Mouse (Mus musculus): ENCODE measurements around the gene Arcn1.

Arcn1 gene

DNA sequence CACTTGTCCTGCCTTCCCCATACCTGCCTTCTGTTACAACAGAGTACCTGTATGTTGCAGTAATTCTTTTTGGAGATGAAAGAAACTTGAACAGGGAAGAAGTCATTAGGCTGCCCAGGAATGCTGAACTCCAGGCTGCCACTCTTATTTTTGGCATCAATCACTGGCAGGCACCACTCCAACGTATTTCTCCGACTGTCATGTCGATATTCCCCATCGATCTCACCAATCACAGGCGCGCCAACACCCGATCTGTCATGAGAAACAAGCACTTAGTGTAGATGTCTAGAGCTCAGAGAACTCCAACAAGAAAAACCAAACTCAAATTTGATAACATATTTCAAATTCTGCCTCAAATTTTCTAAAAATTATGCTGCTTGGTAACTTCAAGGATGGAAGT is 22.3 kb downstream of the Arcn1 start:
- DNase-seq (ENCODE audit: low spot score in 2 of 2) = no peak

DNA sequence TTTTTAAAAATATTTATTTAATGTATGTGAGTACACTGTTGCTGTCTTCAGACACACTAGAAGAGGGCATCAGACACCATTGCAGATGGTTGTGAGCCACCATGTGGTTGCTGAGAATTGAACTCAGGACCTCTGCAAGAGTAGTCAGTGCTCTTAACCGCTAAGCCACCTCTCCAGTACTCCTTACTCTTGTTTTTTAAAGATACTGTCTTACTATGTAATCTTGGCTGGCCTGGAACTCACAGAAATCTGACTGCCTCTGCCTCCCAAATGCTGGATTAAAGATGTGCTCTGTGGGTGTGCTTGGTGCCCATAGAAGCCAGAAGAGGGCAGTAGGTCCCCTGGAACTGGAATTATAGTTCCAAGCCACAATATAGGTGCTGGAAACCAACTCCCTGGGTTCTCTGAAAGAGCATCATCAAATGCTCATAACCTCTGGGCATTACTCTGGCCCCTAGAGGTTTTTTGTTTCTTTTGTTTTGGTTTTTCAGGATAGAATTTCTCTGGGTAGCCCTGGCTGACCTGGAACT is 26.9 kb downstream of the Arcn1 start:
- no peak for DNase-seq (ENCODE audit: low spot score in 2 of 2)

DNA sequence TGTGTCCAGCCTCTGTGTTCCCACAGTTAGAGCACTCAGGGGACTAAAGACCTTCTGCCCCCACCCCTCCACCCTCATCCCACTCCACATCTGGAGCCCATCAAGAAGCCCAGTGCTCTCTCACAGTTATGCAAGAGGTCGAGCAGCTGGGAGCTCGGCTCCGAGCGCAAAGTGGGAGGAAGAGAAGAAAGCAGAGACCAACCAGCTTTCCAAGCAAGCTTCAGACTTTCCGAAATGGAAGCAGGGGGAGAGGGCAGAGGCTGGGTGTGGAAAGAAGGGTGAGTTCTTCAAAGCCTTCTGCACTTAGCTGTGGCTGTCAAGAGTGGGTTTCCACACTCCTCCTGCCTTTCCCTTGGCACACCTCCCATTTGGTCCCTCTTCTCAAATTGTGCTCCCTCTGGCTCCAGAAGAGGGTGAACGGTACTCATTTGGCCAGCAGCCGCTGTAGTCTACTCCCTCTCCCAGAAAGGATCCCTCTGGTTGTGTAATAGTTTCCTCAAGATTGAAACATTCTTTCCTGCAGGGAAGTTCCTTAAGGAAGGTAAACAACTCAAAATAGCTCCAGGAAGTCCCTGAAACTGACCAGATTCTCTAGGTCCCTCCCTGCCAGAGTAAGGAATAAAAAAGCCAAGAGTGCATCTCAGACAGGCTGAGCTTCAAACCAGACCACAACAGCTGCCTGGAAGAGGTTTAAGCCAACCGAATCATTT is 30.2 kb downstream of the Arcn1 start:
- DNase-seq (ENCODE audit: low spot score in 2 of 2) = no peak

DNA sequence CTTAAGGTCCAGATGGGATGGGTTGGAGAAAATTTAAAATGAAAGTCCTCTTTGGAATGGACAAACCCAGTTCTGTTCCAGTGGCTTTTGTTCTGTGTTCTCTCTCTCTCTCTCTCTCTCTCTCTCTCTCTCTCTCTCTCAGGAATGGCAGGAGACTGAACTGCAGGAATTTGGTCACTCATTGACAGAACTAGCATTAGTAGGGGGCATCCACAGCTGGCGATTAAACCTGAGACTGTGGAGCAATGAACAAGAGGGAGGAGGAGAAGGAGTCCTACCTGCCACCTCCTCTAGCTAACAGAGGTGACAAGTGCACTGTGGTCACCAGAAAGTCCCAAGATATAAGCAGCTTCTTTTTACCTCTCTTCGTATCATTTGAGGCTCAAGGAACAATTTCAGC is 31.3 kb downstream of the Arcn1 start:
- DNase-seq (ENCODE audit: low spot score in 2 of 2) = no peak

DNA sequence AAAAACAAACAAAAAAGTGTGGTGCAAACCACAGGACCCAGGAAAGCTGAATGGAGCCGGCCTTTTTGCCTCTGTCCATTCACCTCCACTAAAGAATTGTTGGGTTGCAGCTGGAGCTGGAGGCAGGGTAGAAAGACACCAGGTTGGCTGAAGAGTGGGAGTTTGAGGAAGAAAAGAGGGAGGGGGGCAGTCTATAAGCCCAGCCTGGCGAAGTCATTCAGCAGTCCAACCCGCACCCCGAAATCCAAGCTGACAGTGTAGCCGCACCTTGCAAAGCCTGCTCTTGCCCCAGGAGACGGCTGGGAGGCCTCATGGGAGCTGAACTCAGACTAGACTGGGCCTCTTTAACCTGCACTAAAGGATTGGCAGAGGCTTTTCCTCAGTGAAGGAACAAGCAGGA is 31.8 kb downstream of the Arcn1 start:
- DNase-seq (ENCODE audit: low spot score in 2 of 2) = no peak

DNA sequence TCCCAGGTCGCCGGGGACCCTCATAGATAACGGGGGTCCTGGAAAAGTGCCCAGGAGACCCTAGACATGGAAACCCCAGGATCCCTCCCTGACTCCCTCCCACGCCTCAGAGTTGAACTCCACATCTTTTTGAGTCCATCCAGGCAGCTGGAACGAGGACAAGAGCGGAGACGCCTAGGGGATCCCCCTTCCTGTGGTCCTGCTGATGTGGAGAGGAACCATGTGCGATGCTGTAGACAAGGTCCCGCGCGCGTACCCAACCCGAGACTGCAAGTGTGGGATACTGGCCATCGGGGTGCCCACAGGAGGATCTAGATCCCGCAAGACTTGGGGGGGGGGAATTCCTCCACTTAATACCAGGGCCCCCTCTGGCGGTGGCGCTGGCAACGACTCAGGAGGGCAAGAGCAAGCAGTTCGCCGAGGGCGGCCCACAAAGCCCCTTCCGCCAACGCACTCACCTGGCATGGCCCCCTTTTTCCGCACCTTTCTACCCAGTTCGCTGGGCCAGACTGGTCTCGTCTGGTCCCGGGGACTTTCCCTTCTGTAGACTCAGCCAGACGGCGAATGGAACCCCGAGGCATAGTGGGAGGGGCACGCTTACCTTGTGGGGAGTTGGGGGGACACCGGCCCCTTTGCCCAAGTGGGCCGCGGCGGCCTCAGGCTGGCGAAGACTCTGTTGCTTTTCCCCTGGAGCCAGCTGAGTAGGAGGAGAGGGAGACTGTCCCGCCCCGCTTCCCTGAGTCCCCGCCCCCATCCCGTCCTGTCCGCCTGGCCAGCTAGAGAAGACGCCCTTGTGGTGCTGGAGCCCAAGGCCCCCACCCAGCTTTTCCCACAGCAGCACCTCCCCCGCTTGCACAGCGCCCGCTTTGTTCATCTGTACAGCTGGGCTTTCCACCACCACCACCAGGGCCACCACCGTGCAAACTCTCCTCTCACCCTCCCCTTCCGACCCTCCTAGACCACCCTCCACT is 32.8 kb downstream of the Arcn1 start, which contains the start of gene Phldb1:
TSS of gene Phldb1 (minus strand) at position 675 of the 971 bp plus-strand sequence.
- DNase-seq (ENCODE audit: low spot score in 2 of 2) = peak in 1 of 2 experiments; percentile 44

DNA sequence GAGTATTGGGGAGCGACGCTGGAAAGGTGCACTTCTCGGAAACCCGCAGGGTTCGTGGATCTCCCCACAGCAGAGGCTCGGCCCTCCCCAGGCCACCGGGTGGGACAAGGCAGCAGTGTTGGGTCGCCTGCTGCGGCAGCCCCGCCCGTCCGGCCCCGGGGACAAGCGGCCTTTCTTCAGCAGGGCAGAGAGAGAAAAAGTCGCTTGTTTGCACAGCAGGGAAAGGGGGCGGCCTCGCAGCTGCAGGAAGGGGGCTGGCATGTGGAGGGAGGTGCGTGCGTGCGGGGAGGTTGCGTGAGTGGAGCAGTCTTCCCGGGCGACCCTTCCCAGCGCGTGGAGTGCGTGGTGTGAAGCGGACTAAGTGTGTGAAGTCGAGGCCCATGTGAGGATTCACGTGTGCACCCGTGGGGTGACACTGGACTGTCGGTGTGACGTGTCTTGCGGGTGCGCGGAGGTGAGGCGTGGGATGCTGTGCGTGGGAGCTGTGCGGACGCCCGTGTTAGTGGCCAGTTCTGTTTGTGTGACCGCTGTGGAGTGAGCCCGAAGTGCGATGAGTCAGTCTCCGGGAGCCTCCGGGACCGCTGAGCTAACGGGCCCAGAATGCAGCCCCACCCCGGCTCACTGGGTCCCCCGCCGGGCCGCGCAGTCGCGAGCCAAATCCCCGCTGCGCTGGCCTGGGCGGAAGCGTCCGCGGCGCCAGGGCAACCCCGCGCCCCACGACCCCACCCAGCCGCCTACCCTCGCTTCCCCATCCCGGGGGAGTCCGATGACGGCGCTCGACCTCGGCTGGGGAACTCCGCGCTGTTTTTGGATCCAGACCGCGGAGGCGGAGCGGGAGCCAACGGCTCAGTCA is 33.7 kb downstream of the Arcn1 start:
- peak; percentile 50 to 52 for DNase-seq (ENCODE audit: low spot score in 2 of 2)

DNA sequence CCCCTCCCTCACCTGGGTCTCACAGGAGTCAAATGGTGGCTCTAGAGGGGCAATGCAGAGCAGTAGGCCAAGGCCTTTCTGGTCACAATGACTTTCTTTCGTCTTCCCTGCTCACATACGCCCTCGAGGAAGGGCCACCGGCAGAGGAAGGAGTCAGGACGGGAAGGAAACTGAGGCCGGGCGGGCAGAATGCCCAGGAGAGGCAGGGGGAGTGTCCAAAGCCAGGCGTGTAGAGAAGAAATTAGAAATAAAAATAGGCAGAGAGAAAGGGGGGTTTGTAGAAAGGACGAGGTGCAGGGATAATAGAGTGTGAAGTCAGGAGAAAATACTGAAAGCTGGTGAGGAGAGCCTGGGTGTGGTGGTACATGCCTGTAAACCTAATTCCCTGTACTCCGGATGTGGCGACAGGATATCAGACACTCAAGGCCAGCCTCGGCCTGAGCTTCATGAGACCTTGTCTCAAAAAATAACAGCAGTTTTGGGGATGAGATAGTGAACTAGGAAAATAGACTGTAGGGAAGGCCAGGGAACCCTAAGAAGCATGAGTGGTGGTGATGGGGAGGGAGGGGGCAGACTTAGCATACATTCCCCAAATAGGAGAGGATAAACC is 34.6 kb downstream of the Arcn1 start:
- no peak for DNase-seq (ENCODE audit: low spot score in 2 of 2)

DNA sequence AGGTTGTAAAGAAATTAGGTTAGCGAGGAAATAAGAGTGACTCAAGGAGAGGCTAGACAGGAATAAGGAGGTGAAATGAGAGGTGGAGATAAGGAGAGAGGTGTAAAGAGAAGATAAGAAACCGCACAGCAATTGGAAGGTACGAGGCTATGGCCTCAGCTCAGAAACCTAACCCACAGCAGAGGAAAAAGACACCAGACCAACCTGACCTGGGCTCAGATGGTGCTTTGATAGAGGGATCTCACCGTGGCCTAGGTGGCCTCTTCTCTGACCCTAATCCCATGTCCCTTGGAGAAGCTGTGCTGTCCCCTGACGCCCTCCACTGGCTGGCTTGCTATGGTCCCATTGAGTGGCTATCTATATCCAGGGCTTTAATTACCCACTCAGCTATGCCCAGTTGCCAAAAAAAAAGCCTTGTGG is 35.5 kb downstream of the Arcn1 start:
- no peak for DNase-seq (ENCODE audit: low spot score in 2 of 2)

DNA sequence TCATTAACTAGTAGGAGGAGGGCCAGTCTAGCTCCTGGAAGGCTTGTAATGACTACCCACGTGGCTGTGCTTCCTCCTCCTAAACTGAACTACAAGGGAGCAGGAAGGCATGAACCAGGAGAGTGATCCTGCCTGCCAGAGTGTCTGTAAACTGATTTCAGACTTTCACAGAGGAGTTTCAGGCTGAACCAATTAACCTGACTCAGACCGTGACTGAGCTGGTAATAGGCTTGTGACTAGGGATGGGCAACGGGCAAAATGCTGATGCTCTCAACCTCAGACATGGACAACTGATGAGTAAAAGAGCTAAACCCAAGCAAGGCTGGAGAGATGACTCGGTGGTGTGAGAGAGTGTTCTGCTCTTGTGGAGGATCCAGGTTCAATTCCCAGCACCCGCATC is 40.2 kb downstream of the Arcn1 start:
- no peak for DNase-seq (ENCODE audit: low spot score in 2 of 2)

DNA sequence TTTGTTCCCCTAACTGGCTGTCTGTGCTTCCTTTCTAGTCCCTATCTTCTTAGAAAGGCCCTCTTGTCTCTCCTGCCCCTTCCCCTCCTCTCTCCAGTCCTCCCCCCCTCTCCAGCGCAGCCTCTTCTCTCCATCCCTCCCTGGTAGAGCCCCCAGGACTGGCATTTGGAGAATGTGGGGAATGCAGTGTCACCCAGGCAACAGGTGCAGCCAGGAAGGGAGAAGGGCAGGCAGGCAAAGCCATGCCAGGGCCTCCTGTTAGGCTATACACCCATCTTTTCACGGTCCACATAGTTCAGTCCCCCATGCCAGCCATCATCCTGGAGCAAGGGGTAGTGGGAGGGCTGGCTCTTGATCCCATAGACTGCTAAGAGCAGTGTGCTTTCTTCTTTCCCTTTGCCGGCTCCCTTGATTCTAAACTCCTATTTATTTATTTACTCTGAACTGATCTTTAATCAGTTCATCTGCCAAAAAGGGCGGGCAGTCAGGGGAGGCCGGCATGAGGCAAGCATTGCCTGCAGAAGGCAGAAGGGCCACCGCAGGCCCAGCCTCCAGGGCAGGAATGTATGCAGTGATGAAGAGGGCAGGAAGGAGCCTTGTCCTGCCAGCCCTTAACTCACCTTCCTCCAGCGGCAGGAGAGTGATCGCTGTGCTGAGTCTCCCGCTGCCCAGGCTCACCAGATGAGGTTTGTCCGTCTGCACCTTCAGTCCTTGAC is 41.1 kb downstream of the Arcn1 start:
- no peak for DNase-seq (ENCODE audit: low spot score in 2 of 2)

DNA sequence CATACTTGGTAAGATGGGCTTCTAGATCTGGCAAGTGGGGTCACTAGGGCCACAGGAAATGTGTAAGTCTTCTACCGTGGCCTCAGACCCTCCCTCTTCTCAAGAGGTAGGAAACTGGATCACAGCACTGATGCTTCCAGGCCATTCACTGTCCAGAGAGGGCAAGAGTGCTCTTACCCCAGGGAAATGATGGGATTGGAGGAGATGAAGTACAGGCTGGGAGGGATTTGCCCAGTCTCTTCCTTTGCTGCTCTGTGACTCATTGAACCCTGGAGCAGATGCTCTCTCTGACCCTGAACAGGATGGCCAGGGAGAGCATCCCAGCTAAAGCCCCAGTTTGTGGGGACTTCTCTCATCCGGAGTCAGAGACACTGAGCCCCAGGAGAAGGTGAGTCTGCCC is 43.0 kb downstream of the Arcn1 start:
- no peak for DNase-seq (ENCODE audit: low spot score in 2 of 2)

DNA sequence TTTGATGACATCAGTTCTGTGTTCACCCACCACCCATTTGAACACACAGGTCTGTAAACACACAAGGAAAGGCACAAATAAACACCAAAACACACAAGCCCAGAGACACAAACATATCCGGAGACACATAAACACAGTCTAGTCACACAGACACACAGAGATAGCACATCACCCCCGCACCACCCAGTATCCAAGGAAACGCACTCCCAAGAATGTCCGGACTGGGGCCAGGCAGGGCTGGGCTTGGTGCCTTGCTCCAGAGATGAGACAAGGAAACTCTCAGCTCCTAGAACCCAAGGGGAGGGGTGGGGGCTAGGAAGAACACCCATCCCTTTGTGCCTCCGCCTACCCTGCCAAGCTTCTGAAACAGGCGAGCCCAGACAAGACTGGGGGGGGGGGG is 43.4 kb downstream of the Arcn1 start:
- peak; percentile 49 for DNase-seq (ENCODE audit: low spot score in 2 of 2)

DNA sequence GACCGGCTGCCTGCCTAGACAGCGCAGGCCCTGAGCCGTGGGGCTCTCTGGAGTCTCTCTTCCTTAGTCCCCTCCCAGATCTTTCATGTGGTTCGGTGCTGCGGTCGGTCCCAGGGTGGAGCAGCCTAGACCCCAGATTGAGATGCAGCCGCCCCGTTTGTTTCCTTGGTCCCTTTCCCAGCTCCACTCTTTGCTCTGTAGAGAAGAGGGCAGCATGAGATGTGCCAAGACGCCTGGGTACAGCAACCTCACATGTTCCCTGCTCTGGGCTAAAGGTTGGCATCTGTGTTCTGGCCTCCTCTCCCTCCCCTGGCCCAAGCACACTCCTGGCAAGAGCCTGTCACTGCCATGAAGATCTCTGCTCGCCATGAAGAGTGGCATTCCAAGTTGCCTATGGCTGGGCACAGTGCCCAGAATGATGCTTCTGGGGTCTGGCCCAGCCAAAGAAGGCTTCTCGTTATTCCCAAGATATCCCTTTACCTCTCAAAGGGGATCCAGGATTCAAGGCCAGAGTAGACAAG is 44.1 kb downstream of the Arcn1 start:
- DNase-seq (ENCODE audit: low spot score in 2 of 2) = no peak

DNA sequence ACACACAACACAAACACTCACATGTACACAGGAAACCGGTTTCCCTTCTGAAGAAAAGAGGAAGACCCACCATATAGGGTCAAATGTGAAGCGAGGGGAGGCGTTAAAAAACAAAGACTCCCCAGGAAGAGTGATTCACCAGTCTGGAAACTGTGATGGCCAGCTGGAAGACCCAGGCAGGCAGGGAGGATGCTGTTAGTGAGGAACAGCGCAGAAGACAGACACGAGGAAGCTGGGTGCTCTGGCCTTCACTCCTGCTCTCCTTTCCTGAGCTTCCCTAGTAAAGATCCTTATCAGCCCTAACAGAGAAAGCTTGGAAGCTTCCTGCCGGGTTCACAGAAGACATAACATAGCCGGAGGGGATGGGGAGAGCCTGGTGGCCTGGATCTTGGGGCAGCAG is 44.6 kb downstream of the Arcn1 start:
- DNase-seq (ENCODE audit: low spot score in 2 of 2) = no peak

DNA sequence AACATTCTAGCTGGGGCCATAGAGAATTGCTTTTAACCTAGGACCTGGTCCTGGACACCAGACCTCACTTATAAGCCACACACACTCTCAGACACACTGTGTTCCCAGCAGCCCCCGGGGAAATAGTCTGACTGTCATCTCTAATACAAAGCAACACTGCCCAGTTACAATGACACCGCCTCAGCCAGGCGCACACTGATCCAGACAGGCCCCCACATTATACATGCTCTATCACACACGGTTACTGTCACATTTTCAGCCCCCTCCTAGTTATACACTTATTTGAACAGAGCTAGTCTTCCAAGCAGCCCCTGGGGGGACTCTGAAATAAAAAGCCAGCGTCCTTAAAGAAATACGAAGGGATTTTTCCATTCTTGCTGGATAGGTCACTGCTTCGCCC is 45.1 kb downstream of the Arcn1 start:
- no peak for DNase-seq (ENCODE audit: low spot score in 2 of 2)

DNA sequence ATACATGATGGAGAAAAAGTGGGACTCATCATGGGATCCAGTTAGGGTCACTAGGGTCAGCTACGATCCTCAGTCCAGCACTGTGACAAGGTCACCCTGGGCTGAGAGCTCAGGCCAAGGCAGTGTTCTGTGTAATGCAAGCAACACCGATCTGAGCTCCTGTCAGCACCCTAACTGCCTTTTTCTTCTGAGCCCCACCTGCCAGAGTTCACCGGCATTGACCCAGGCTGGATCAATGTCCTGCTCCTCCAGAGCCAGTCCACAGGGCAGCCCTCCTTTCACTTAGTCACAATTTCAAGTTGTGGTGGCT is 45.8 kb downstream of the Arcn1 start:
- no peak for DNase-seq (ENCODE audit: low spot score in 2 of 2)

DNA sequence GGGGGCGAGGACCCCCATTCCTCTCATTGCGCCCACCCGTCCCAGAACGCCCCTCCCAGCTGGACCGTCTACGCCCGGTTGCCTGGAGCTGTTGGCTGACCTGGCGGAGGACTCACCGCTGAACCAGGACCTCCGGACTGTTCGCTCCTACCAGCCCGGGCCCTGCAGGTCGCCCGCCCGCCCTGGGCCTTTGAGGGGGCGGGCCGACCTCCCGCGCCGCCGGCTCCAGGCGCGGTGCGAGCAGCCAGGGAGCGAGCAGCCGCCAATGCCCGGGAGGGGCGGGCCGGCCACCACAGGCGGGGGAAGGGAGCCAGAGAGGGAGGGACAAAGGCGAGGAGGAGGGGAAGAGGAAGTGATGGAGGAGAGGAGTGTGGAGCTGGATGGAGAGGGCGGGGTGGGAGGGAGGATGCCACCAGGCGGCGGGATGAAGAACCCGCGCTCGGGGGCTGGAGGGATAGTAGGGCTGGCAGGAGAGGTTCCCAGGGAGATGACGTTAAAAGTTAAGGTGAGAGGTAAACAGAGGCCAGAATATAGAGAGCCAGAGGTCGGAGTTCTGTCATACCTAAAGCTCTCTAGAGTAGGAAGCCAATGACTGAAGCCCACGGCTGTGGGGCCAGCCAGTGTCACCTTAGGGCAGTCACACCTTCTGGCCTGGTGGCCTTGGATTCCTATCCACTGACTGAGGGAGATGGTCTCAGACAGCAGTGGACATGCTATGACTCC is 46.3 kb downstream of the Arcn1 start:
- DNase-seq (ENCODE audit: low spot score in 2 of 2) = peak; percentile 78 to 82

DNA sequence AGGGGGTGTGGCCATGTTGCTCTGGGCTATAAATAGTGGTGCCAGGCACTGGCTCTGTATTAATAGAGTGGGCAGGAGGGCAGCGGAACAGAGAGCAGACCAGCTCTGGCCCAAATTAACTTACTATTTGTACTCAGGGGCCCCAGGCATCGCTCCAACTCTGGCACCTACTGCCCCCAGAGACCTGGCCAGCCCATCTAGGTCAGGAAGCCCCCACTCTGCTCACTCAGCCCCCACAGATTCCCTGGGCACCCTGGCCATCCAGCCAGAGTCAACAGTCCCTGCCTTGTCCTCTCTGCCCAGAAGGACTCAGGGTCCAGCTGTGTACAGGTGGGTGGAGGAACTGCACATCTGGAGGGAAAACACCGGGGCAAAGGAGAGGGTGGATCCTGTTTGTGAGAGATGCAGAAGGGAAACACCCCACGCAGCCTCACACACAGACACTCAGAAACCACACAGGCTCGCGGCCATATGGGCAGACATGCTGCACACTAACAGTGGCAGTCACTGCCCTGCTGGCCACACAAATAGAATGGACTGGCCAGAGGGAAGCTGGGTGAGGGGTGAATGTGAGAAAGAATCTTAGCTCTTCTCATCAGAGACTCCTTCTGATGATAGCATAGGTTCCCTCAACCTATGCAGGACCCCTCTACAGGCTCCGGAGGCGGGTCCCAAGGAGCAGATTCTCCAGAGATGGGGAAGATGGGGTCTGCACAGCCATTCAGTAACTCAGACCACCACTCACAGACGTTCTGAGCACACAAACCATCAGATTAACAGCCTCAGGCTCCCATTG is 47.1 kb downstream of the Arcn1 start:
- DNase-seq (ENCODE audit: low spot score in 2 of 2) = peak; percentile 37 to 52
